Mouse (Mus musculus) liver, embryonic 12.5 days (tissue): ENCODE data around the gene Ptpn7. TPM values are rescaled to one million over a fixed set of nuclear protein-coding genes. Genes with fewer than 3 reads are reported as not detected.

Experiments used
- polyA plus RNA-seq: library from polyadenylated mRNA; unstranded; fragments of >200 nt; fragmentation: Nextera tagmentation; extraction: Ambion mirVana; gene quantifications from 2 replicates; pipeline ENCODE4 v1.2.1, GENCODE M21; 2016

Ptpn7 gene
- polyA plus RNA-seq, 1 experiment from 2014 or later: 25.9 TPM

Other genes starting within 250 kb of the Ptpn7 start
- gene Ppp1r12b, start 176.8 kb upstream of the Ptpn7 start, polyA plus RNA-seq: 3.7 and 4.8 TPM in 2 replicates
- 42.6 and 43.9 TPM in 2 replicates for gene Ube2t, start 170.1 kb upstream of the Ptpn7 start, polyA plus RNA-seq
- 0.30 and 0.36 TPM in 2 replicates for gene Lgr6, start 27.4 kb upstream of the Ptpn7 start, polyA plus RNA-seq
- 15.5 and 15.8 TPM in 2 replicates for gene Arl8a, start 14.1 kb downstream of the Ptpn7 start, polyA plus RNA-seq
- gene Gpr37l1, start 35.0 kb downstream of the Ptpn7 start, polyA plus RNA-seq: not detected in 2 replicates
- 1.1 and 1.8 TPM in 2 replicates for gene Elf3, start 125.9 kb downstream of the Ptpn7 start, polyA plus RNA-seq
- gene Rnpep, start 151.4 kb downstream of the Ptpn7 start, polyA plus RNA-seq: 36.6 and 38.6 TPM in 2 replicates
- gene Timm17a, start 181.1 kb downstream of the Ptpn7 start, polyA plus RNA-seq: 204 and 208 TPM in 2 replicates
- gene Lmod1, start 192.1 kb downstream of the Ptpn7 start, polyA plus RNA-seq: 0.11 and 0.12 TPM in 2 replicates
- gene Shisa4, start 242.5 kb downstream of the Ptpn7 start, polyA plus RNA-seq: 5.4 and 5.5 TPM in 2 replicates